Mouse (Mus musculus) megakaryocyte, embryonic 14.5 days (primary cell): ENCODE data around the gene Fnbp1.

ENCODE experiments used
- FLI1 ChIP-seq: IDR thresholded peaks from 2 replicates; pipeline ENCODE4 v1.6.1; 2012; ENCODE audit warnings: low read length, inconsistent platforms, mixed read lengths
- GATA1 ChIP-seq: IDR thresholded peaks from 3 replicates; pipeline ENCODE4 v1.6.1; 2012; ENCODE audit warnings: mixed read lengths, low read length, inconsistent platforms, borderline replicate concordance

- TF ChIP-seq GATA1 (no peak), FLI1 (no peak)
Observed at GRCm38 (mm10) chr2:31101285-31101684, 40.5 kb downstream of the Fnbp1 start.
